Comparison of ENCODE assay signal across 8 mouse cellular contexts in the genomic region with DNA sequence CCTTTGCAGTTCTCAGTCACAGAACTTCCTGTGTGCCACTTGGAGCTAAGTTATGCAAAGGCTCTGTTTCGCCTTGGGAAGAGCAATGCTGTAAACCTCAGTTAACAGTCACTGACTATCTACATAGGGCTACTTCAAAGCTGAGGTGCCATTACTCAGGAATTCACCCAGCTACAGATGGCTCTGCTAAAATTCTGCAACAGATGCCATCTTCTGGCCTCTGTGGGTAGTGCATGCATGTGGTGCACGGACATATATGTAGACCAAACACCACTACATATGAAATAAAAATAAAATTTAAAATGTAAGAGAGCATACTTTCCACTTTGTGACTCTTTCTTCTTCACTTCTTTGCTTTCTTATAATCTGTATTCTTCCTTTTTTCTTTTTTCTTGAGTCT. TPM values are rescaled to one million over a fixed set of nuclear protein-coding genes. Genes with fewer than 3 reads are reported as not detected.
A peak's percentile ranks its signal among the peaks of the same experiment; 100 is the strongest.
DNase-seq lines count a peak whose midpoint lies in the region; ATAC-seq and TF ChIP-seq lines count a peak whose summit lies in the region.
"Had no signal": no experiment of that assay in that cellular context is flagged by ENCODE, and none has a peak within 500 bp of the region (broad histone marks: within the 10 kb centered on the region; RNA-seq: fewer than 3 reads in every experiment).

No protein-coding gene starts in this region.

- DNase-seq in urinary bladder, adult 18-20 months (ENCODE audit: low spot score in 2 of 2): peak; percentile 18 to 46
- DNase-seq in urinary bladder, postnatal 4 days (ENCODE audit: low spot score in 2 of 2): no peak
- DNase-seq in adrenal gland, adult 8-10 months: peak; percentile 25
- DNase-seq in embryo, embryonic 9.5 days (ENCODE audit: extremely low spot score): peak; percentile 47
- peak; percentile 64 for DNase-seq in kidney, adult 2 months
- peak; percentile 86 for DNase-seq in limb, embryonic 11.5 days (ENCODE audit: low spot score)
- DNase-seq in right cerebral cortex, adult 18-20 months: peak; percentile 39

- no peak overlapping the region for H3K4me3 ChIP-seq in kidney, adult 2 months (ENCODE audit: insufficient read depth, low read depth, low read length)
- no peak overlapping the region for H3K4me3 ChIP-seq in limb, embryonic 11.5 days (ENCODE audit: low read depth, low read length)
- H3K4me3 ChIP-seq: hindbrain, embryonic 15.5 days had no signal

- no peaks in the 10 kb centered on the region for H3K9me3 ChIP-seq in limb, embryonic 11.5 days (ENCODE audit: control insufficient read depth, low read length)
- H3K9me3 ChIP-seq: hindbrain, embryonic 15.5 days had no signal

- no peak for TF ChIP-seq POLR2A in kidney, adult 2 months (IDR thresholded peaks at IDR 0.05; ENCODE audit: low read depth, low read length)

- no peak overlapping the region for H3K27ac ChIP-seq in kidney, adult 2 months (ENCODE audit: insufficient read depth, low read depth, low read length)
- no peak overlapping the region for H3K27ac ChIP-seq in limb, embryonic 11.5 days (replicated peaks; ENCODE audit: low read depth, low read length)
- H3K27ac ChIP-seq: hindbrain, embryonic 15.5 days had no signal

- no peak overlapping the region for H3K9ac ChIP-seq in limb, embryonic 11.5 days (ENCODE audit: low read length)
- H3K9ac ChIP-seq: hindbrain, embryonic 15.5 days had no signal

- no peak for ATAC-seq in limb, embryonic 11.5 days (ENCODE audit: insufficient number of reproducible peaks, low FRiP score, low TSS enrichment, low read depth)

- WGBS in kidney, adult 2 months: 24% methylated on average over 2 of the region's 2 CpGs
- 26% methylated on average over 2 of the region's 2 CpGs for WGBS in limb, embryonic 11.5 days

- no peaks in the 10 kb centered on the region; the same call in 1 of the 2 replicates for H3K4me1 ChIP-seq in kidney, adult 2 months (ENCODE audit: control insufficient read depth, insufficient read depth, low read length)
- no peaks in the 10 kb centered on the region for H3K4me1 ChIP-seq in limb, embryonic 11.5 days (ENCODE audit: control insufficient read depth, insufficient read depth, low read length)
- H3K4me1 ChIP-seq: hindbrain, embryonic 15.5 days had no signal

- no peak overlapping the region for H3K4me2 ChIP-seq in limb, embryonic 11.5 days (ENCODE audit: low read depth, severe bottlenecking)
- H3K4me2 ChIP-seq: hindbrain, embryonic 15.5 days had no signal

- H3K27me3 ChIP-seq in kidney, adult 2 months (replicated peaks; ENCODE audit: control insufficient read depth, insufficient read depth, low read length): no peaks in the 10 kb centered on the region
- H3K27me3 ChIP-seq in limb, embryonic 11.5 days (ENCODE audit: control insufficient read depth, insufficient read depth, low read length): no peaks in the 10 kb centered on the region
- H3K27me3 ChIP-seq: hindbrain, embryonic 15.5 days had no signal

- no peaks in the 10 kb centered on the region for H3K36me3 ChIP-seq in kidney, adult 2 months (ENCODE audit: control insufficient read depth, insufficient read depth, low read length)
- H3K36me3 ChIP-seq in limb, embryonic 11.5 days (ENCODE audit: control insufficient read depth, insufficient read depth, low read length): no peaks in the 10 kb centered on the region
- H3K36me3 ChIP-seq: hindbrain, embryonic 15.5 days had no signal

- TF ChIP-seq CTCF in kidney, adult 2 months (conservative IDR thresholded peaks at IDR 0.05; ENCODE audit: insufficient read depth, insufficient read length, low read depth, low read length): peak; percentile 75

RNA-seq across cellular contexts. Expression of a gene that starts 15.2 kb away (rescaled TPM):
- not detected for total RNA-seq in adrenal gland, adult 8-10 months (2022)
- polyA plus RNA-seq in kidney, adult 2 months (2012; rRNA removed): 0.03 TPM in 1 of 2 replicates, not detected in the other
- polyA plus RNA-seq in limb, embryonic 11.5 days (2014; fragmentation: Nextera tagmentation; extraction: Ambion mirVana): not detected in 2 replicates

RNA-seq across cellular contexts. Expression of a gene that starts 22.5 kb away (rescaled TPM):
- total RNA-seq in adrenal gland, adult 8-10 months (2022): not detected
- polyA plus RNA-seq in kidney, adult 2 months (2012; rRNA removed): not detected in 2 replicates
- polyA plus RNA-seq in limb, embryonic 11.5 days (2014; fragmentation: Nextera tagmentation; extraction: Ambion mirVana): 0.51 TPM in 1 of 2 replicates, not detected in the other

RNA-seq across cellular contexts. Expression of a gene that starts 30.2 kb away (rescaled TPM):
- total RNA-seq in adrenal gland, adult 8-10 months (2022): not detected
- polyA plus RNA-seq in kidney, adult 2 months (2012; rRNA removed): not detected in 2 replicates
- polyA plus RNA-seq in limb, embryonic 11.5 days (2014; fragmentation: Nextera tagmentation; extraction: Ambion mirVana): not detected in 2 replicates

RNA-seq across cellular contexts. Expression of a gene that starts 43.3 kb away (rescaled TPM):
- total RNA-seq in adrenal gland, adult 8-10 months (2022): not detected
- polyA plus RNA-seq in kidney, adult 2 months (2012; rRNA removed): not detected in 2 replicates
- not detected in 2 replicates for polyA plus RNA-seq in limb, embryonic 11.5 days (2014; fragmentation: Nextera tagmentation; extraction: Ambion mirVana)

Comparison
In these comparisons a context has a peak if more than half of its experiments do, and no peak if none do; other contexts are left out.
1. DNase-seq: peak in urinary bladder, adult 18-20 months (2 of 2), adrenal gland, adult 8-10 months (single experiment), embryo, embryonic 9.5 days (single experiment), kidney, adult 2 months (single experiment), limb, embryonic 11.5 days (single experiment) and right cerebral cortex, adult 18-20 months (single experiment); none in urinary bladder, postnatal 4 days (0 of 2).